Comparison of ENCODE assay signal across 8 mouse cellular contexts in genomic region chr11:48871201-48871772, GRCm38 (mm10). TPM values are rescaled to one million over a fixed set of nuclear protein-coding genes. Genes with fewer than 3 reads are reported as not detected.
DNase-seq lines count a peak whose midpoint lies in the region; ATAC-seq lines count a peak whose summit lies in the region.

Gene Irgm1, minus strand, starts transcription at chr11:48871683.

- no peaks in the 10 kb centered on the region for H3K9me3 ChIP-seq in embryonic facial prominence, embryonic 10.5 days
- no peaks in the 10 kb centered on the region for H3K9me3 ChIP-seq in liver, embryonic 16.5 days (replicated peaks; ENCODE audit: control insufficient read depth, low read length)
- H3K9me3 ChIP-seq in neural tube, embryonic 11.5 days (ENCODE audit: control insufficient read depth, low read length): no peaks in the 10 kb centered on the region

- peaks cover 25% of the 10 kb centered on the region for H3K4me1 ChIP-seq in embryonic facial prominence, embryonic 10.5 days
- peaks cover 52% of the 10 kb centered on the region for H3K4me1 ChIP-seq in liver, embryonic 16.5 days (ENCODE audit: control insufficient read depth, low read depth, low read length)
- 0 out of 2 replicates have a peak, but pooled peaks cover 3% of the 10 kb centered on the region for H3K4me1 ChIP-seq in neural tube, embryonic 11.5 days (ENCODE audit: control insufficient read depth, insufficient read depth, low read length)

- peaks cover 31% of the 10 kb centered on the region for H3K27me3 ChIP-seq in embryonic facial prominence, embryonic 10.5 days (replicated peaks; ENCODE audit: low read depth, poor library complexity, severe bottlenecking)
- H3K27me3 ChIP-seq in liver, embryonic 16.5 days (ENCODE audit: control insufficient read depth, insufficient read depth, low read depth, low read length): no peaks in the 10 kb centered on the region
- H3K27me3 ChIP-seq in neural tube, embryonic 11.5 days (ENCODE audit: control insufficient read depth, insufficient read depth, low read length): no peaks in the 10 kb centered on the region

- peak within 1 kb of the TSS; percentile 77 for H3K4me2 ChIP-seq in liver, embryonic 16.5 days (ENCODE audit: low read depth, low read length)
- peak within 1 kb of the TSS; percentile 43 for H3K4me2 ChIP-seq in neural tube, embryonic 11.5 days (ENCODE audit: low read depth)

- WGBS in embryonic facial prominence, embryonic 10.5 days: 2% methylated on average over 19 of the region's 19 CpGs
- WGBS in liver, embryonic 16.5 days (ENCODE audit: insufficient replicate concordance): under 1% methylated on average over 19 of the region's 19 CpGs
- WGBS in neural tube, embryonic 11.5 days: 2% methylated on average over 19 of the region's 19 CpGs

- DNase-seq in B cell, adult 2 months: peak; percentile 81 to 85
- peak; percentile 52 for DNase-seq in embryonic facial prominence, embryonic 10.5 days (ENCODE audit: low spot score)
- peak; percentile 85 to 87 for DNase-seq in heart, adult 18-20 months
- peak; percentile 73 for DNase-seq in kidney, adult 11 months
- peak; percentile 45 for DNase-seq in neural tube, embryonic 11.5 days (ENCODE audit: low spot score)
- peak; percentile 80 for DNase-seq in thymus, postnatal 14 days

- peak; percentile 71 for ATAC-seq in activated CD4-positive, CD25-positive, alpha-beta regulatory T cell, adult 4 months
- peak; percentile 57 for ATAC-seq in liver, embryonic 16.5 days (ENCODE audit: low read depth)
- peak; percentile 48 for ATAC-seq in neural tube, embryonic 11.5 days (ENCODE audit: insufficient read depth, low FRiP score, low TSS enrichment)

- H3K36me3 ChIP-seq in embryonic facial prominence, embryonic 10.5 days (replicated peaks): no peaks in the 10 kb centered on the region
- H3K36me3 ChIP-seq in liver, embryonic 16.5 days (ENCODE audit: control insufficient read depth, insufficient read depth): peaks cover 5% of the 10 kb centered on the region
- H3K36me3 ChIP-seq in neural tube, embryonic 11.5 days (ENCODE audit: control insufficient read depth, insufficient read depth, low read length): no peaks in the 10 kb centered on the region

- H3K27ac ChIP-seq in embryonic facial prominence, embryonic 10.5 days (replicated peaks): peak within 1 kb of the TSS; percentile 66; the same call in 1 of the 2 replicates
- peak within 1 kb of the TSS; percentile 92 for H3K27ac ChIP-seq in liver, embryonic 16.5 days (ENCODE audit: low read length)
- H3K27ac ChIP-seq in neural tube, embryonic 11.5 days (ENCODE audit: low read depth, low read length): no peak within 1 kb of the TSS

- peak within 1 kb of the TSS; percentile 59 for H3K4me3 ChIP-seq in embryonic facial prominence, embryonic 10.5 days
- peak within 1 kb of the TSS; percentile 73 for H3K4me3 ChIP-seq in liver, embryonic 16.5 days (ENCODE audit: low read depth, low read length)
- H3K4me3 ChIP-seq in neural tube, embryonic 11.5 days (ENCODE audit: low read depth, low read length): peak within 1 kb of the TSS; percentile 38

- peak within 1 kb of the TSS; percentile 79 for H3K9ac ChIP-seq in liver, embryonic 16.5 days (ENCODE audit: low read depth, low read length)
- peak within 1 kb of the TSS; percentile 54 for H3K9ac ChIP-seq in neural tube, embryonic 11.5 days (ENCODE audit: low read length)

RNA-seq across cellular contexts. Expression of gene Irgm1, which starts in this region (rescaled TPM):
- polyA plus RNA-seq in activated CD4-positive, CD25-positive, alpha-beta regulatory T cell, adult 4 months (2017; shearing (Covaris generic)): 100 to 1,000 TPM; 204 to 218 TPM
- 1.1 TPM in 2 replicates for polyA plus RNA-seq in embryonic facial prominence, embryonic 10.5 days (2016; fragmentation: Nextera tagmentation; extraction: Ambion mirVana)
- total RNA-seq in heart, adult 18-20 months (2021): 10 to 100 TPM; 13.2 to 18.6 TPM
- polyA plus RNA-seq in liver, embryonic 16.5 days (2015; fragmentation: Nextera tagmentation; extraction: Ambion mirVana): 18.9 and 20.6 TPM in 2 replicates
- 1.8 and 2.8 TPM in 2 replicates for polyA plus RNA-seq in neural tube, embryonic 11.5 days (2014; fragmentation: Nextera tagmentation; extraction: Ambion mirVana)
